11 mouse cellular contexts compared by ENCODE assay signal in genomic region chr6:91689231-91689630, GRCm38 (mm10). TPM values are rescaled to one million over a fixed set of nuclear protein-coding genes. Genes with fewer than 3 reads are reported as not detected.
DNase-seq lines count a peak whose midpoint lies in the region; ATAC-seq lines count a peak whose summit lies in the region.
"Had no signal": no experiment of that assay in that cellular context is flagged by ENCODE, and none has a peak within 500 bp of the region (broad histone marks: within the 10 kb centered on the region; RNA-seq: fewer than 3 reads in every experiment).

No protein-coding gene starts in this region.

- H3K36me3 ChIP-seq in hindbrain, embryonic 13.5 days = peaks cover 22% of the 10 kb centered on the region
- H3K36me3 ChIP-seq in hindbrain, embryonic 11.5 days (ENCODE audit: control insufficient read depth, insufficient read depth, low read length) = no peaks in the 10 kb centered on the region
- H3K36me3 ChIP-seq in intestine, embryonic 15.5 days = 0 out of 2 replicates have a peak, but pooled peaks cover 4% of the 10 kb centered on the region

- no peak overlapping the region for H3K4me2 ChIP-seq in hindbrain, embryonic 13.5 days
- H3K4me2 ChIP-seq in hindbrain, embryonic 11.5 days (replicated peaks; ENCODE audit: low read depth, low read length) = no peak overlapping the region
- H3K4me2 ChIP-seq in intestine, embryonic 15.5 days (replicated peaks) = peak overlapping the region; percentile 27; the same call in 1 of the 2 replicates
- H3K4me2 ChIP-seq: midbrain, embryonic 15.5 days had no signal

- no peak overlapping the region for H3K4me3 ChIP-seq in hindbrain, embryonic 13.5 days
- H3K4me3 ChIP-seq in hindbrain, embryonic 11.5 days (ENCODE audit: low read depth, low read length) = no peak overlapping the region
- H3K4me3 ChIP-seq in intestine, embryonic 15.5 days (replicated peaks) = no peak overlapping the region
- H3K4me3 ChIP-seq: midbrain, embryonic 15.5 days had no signal

- H3K9me3 ChIP-seq in hindbrain, embryonic 13.5 days = no peaks in the 10 kb centered on the region
- no peaks in the 10 kb centered on the region for H3K9me3 ChIP-seq in hindbrain, embryonic 11.5 days (ENCODE audit: control insufficient read depth, low read length)
- H3K9me3 ChIP-seq in intestine, embryonic 15.5 days = no peaks in the 10 kb centered on the region
- H3K9me3 ChIP-seq: midbrain, embryonic 15.5 days had no signal

- no peaks in the 10 kb centered on the region for H3K27me3 ChIP-seq in hindbrain, embryonic 13.5 days
- no peaks in the 10 kb centered on the region for H3K27me3 ChIP-seq in hindbrain, embryonic 11.5 days (ENCODE audit: control insufficient read depth, insufficient read depth, low read length)
- no peaks in the 10 kb centered on the region for H3K27me3 ChIP-seq in intestine, embryonic 15.5 days (replicated peaks)
- H3K27me3 ChIP-seq: midbrain, embryonic 15.5 days had no signal

- peak overlapping the region; percentile 51 for H3K9ac ChIP-seq in hindbrain, embryonic 13.5 days
- no peak overlapping the region for H3K9ac ChIP-seq in hindbrain, embryonic 11.5 days (ENCODE audit: low read depth, low read length)
- no peak overlapping the region for H3K9ac ChIP-seq in intestine, embryonic 15.5 days
- H3K9ac ChIP-seq: liver, embryonic 14.5 days; midbrain, embryonic 15.5 days had no signal

- DNase-seq in adrenal gland, postnatal 14 days = peak; percentile 51
- no peak for DNase-seq in adrenal gland, adult 18-20 months (ENCODE audit: low spot score in 2 of 2)
- no peak for DNase-seq in hindbrain, embryonic 11.5 days (ENCODE audit: low spot score)
- peak; percentile 95 for DNase-seq in 3T3-L1 (ENCODE audit: low read depth, low spot score)
- DNase-seq in frontal cortex, postnatal 25 days (ENCODE audit: low spot score in 2 of 2) = no peak
- DNase-seq in right cerebral cortex, postnatal 14 days = no peak
- DNase-seq: B cell, adult 2 months had no signal

- H3K27ac ChIP-seq in hindbrain, embryonic 13.5 days = no peak overlapping the region
- H3K27ac ChIP-seq in hindbrain, embryonic 11.5 days (ENCODE audit: low read depth, low read length) = no peak overlapping the region
- peak overlapping the region; percentile 68; the same call in 1 of the 2 replicates for H3K27ac ChIP-seq in intestine, embryonic 15.5 days
- H3K27ac ChIP-seq: liver, embryonic 14.5 days; midbrain, embryonic 15.5 days had no signal

- H3K4me1 ChIP-seq in hindbrain, embryonic 13.5 days (replicated peaks) = peaks cover 76% of the 10 kb centered on the region
- peaks cover 10% of the 10 kb centered on the region for H3K4me1 ChIP-seq in hindbrain, embryonic 11.5 days (replicated peaks; ENCODE audit: control insufficient read depth, insufficient read depth, low read length)
- H3K4me1 ChIP-seq in intestine, embryonic 15.5 days (replicated peaks) = peaks cover 66% of the 10 kb centered on the region

- no peak for ATAC-seq in hindbrain, embryonic 13.5 days (ENCODE audit: low FRiP score)
- ATAC-seq in hindbrain, embryonic 11.5 days (ENCODE audit: low FRiP score) = no peak
- no peak for ATAC-seq in intestine, embryonic 15.5 days
- ATAC-seq: midbrain, embryonic 15.5 days had no signal

RNA-seq across cellular contexts. Expression of gene Slc6a6, which starts 5.4 kb away (rescaled TPM):
- 259 and 278 TPM in 2 replicates for total RNA-seq in adrenal gland, postnatal 14 days (2021)
- 100 to 1,000 TPM; 209 to 474 TPM for total RNA-seq in adrenal gland, adult 18-20 months (2021)
- polyA plus RNA-seq in hindbrain, embryonic 13.5 days (2015; fragmentation: Nextera tagmentation; extraction: Ambion mirVana) = 91.0 and 98.3 TPM in 2 replicates
- 46.6 and 64.0 TPM in 2 replicates for polyA plus RNA-seq in hindbrain, embryonic 11.5 days (2014; fragmentation: Nextera tagmentation; extraction: Ambion mirVana)
- polyA plus RNA-seq in intestine, embryonic 15.5 days (2015; fragmentation: Nextera tagmentation; extraction: Ambion mirVana) = 78.0 and 87.9 TPM in 2 replicates

Comparison
In these comparisons a context has a peak if more than half of its experiments do, and no peak if none do; other contexts are left out.
1. DNase-seq: peak in adrenal gland, postnatal 14 days (single experiment) and 3T3-L1 (single experiment); none in adrenal gland, adult 18-20 months (0 of 2), hindbrain, embryonic 11.5 days (single experiment), frontal cortex, postnatal 25 days (0 of 2) and right cerebral cortex, postnatal 14 days (single experiment).